Mouse (Mus musculus): Measurements from ENCODE around the gene Paqr5. TPM values are rescaled to one million over a fixed set of nuclear protein-coding genes. Genes with fewer than 3 reads are reported as not detected.
A peak's percentile ranks its signal among the peaks of the same experiment; 100 is the strongest.

The Paqr5 gene
- polyA plus RNA-seq, 1 experiment from 2014 or later: 2.1 TPM

DNA sequence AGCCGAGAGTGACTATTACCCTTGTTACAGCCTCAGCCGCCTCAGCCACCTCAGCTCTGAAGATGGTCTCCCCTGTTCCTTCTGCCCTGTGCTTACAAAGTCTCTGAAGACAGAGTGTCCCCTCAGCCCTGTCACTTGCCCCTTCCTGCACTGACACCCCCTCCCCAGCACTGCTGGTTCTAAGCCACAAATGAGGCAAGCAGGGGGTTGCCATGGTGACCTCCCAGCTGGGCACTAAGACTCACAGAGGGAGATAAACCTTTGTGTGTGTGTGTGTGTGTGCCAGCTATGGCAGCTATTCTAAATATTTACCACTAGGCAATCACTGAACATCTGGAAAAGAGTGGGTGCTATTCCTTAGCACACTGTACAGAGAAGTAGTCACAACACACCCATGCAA is 23.0 kb downstream of the Paqr5 start:
- Histone ChIP-seq H3K27me3 (no peaks in the 10 kb centered on the region), H3K36me3 (no peaks in the 10 kb centered on the region), H3K4me1 (peaks cover 10% of the 10 kb centered on the region), H3K9me3 (no peaks in the 10 kb centered on the region), H3K4me2 (replicated peaks) (no peak overlapping the region), H3K4me3 (no peak overlapping the region), H3K27ac (no peak overlapping the region), H3K9ac (no peak overlapping the region)
- ATAC-seq (ENCODE audit: low FRiP score, low read depth): no peak
- WGBS: 47% methylated on average over 2 of the region's 2 CpGs

DNA sequence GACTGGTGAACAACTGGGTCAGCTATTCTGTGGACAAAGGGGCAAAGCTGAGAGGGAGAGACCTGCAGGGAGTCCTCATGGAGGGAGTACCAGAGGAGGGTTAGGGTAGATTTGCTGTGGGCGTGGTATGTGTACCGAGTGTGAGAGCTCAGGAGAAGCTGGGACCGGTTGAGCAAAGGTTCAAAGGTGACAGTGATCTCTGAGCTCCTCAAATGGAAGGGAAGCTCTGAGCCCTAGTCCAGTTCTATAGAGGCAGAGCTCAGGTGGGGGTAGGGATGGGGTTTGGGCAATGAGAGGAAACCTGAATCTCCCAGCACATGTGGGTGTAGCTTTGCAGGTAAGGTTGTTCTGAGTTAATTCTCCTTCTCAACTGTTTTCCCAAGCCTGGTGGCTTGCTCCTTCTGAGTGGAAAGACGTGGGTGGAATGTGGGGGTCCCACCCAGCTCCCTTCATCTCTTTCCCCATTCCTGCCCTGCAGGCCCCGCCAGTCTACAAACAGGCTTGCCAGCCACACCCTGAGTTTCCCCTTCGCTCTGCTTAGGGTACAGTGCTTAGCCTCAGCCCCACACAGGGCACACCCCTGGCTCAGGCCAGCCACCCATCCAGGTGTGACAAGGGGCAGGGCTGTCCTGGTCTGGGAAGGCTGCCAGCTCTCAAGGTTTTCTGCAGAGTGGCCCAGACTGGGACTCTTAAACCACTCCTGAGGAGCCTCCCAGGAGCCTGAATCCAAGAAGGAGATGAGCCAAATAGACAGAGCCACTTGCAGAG is 26.8 kb downstream of the Paqr5 start:
- ATAC-seq (ENCODE audit: low FRiP score, low read depth): no peak
- Histone ChIP-seq H3K9ac (no peak overlapping the region), H3K9me3 (no peaks in the 10 kb centered on the region), H3K4me2 (replicated peaks) (no peak overlapping the region), H3K27ac (no peak overlapping the region), H3K4me1 (peaks cover 10% of the 10 kb centered on the region), H3K27me3 (no peaks in the 10 kb centered on the region), H3K36me3 (no peaks in the 10 kb centered on the region), H3K4me3 (no peak overlapping the region)
- 71% methylated on average over 6 of the region's 6 CpGs for WGBS

DNA sequence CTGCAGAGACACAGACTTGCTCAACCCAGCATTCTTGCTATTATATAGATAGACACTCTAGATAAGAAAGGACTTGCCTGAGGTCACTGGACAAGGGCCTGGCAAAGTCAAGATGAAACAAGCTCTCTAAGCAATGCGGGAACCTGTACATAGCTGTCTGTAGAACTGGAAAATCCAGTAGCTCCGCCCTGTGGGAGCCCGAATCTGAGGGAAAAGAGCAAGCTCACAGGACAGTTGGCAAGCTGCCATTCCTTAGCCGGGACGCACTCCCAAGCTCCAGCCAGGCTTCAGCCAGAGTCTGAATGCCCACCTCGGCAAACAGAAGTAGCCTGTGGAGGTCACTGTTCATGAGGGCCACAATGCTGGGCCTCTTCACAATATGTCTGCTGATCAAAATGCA is 28.8 kb downstream of the Paqr5 start:
- H3K36me3 ChIP-seq: no peaks in the 10 kb centered on the region
- no peak for ATAC-seq (ENCODE audit: low FRiP score, low read depth)
- H3K4me3 ChIP-seq: no peak overlapping the region
- no peaks in the 10 kb centered on the region for H3K27me3 ChIP-seq
- no peak overlapping the region for H3K4me2 ChIP-seq (replicated peaks)
- WGBS: 40% methylated on average over 6 of the region's 6 CpGs
- no peaks in the 10 kb centered on the region for H3K9me3 ChIP-seq
- no peak overlapping the region for H3K9ac ChIP-seq
- H3K27ac ChIP-seq: no peak overlapping the region
- H3K4me1 ChIP-seq: peaks cover 10% of the 10 kb centered on the region

DNA sequence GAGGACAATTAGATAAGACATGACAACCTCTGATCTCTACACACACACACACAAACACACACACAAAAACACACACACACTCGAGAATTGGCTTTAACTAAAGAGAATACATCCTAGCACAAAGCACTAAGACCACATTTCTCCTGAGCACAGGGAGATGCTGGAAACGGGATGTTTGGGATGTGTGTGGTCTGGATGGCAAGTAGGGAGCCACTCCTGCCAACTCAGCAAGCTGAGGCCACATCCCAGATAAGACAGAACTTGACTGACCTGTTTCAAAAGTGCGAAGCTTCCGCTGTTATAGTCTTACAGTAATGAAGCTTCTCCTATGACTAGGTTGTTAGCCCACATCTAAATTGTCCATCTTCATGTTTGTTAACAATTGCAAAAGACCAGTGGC is 35.5 kb downstream of the Paqr5 start:
- Histone ChIP-seq H3K9ac (no peak overlapping the region), H3K9me3 (no peaks in the 10 kb centered on the region), H3K4me1 (no peaks in the 10 kb centered on the region), H3K27ac (no peak overlapping the region), H3K27me3 (0 out of 2 replicates have a peak, but pooled peaks cover 5% of the 10 kb centered on the region), H3K36me3 (no peaks in the 10 kb centered on the region), H3K4me2 (replicated peaks) (no peak overlapping the region), H3K4me3 (no peak overlapping the region)
- ATAC-seq (ENCODE audit: low FRiP score, low read depth): no peak
- 59% methylated on average over 4 of the region's 4 CpGs for WGBS

DNA sequence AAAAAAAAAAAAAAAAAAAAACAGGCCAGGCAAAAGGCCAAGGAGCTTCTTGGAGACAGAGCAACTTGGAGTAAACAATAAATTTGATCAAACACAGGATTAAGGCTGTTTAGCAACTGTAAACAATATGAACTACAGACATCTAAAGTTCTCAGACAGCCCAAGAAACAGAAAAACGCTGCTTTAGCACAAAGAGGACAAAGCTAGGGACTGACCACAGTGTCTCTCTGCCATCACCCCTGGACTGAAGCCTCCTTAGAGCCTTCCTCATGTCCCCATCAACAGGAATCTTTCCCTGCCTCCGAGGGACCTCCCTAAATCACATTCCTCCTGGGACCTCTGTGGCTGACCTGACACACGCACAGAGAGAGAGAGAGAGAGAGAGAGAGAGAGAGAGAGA is 35.9 kb downstream of the Paqr5 start:
- H3K9me3 ChIP-seq: no peaks in the 10 kb centered on the region
- H3K36me3 ChIP-seq: no peaks in the 10 kb centered on the region
- H3K4me1 ChIP-seq: 0 out of 2 replicates have a peak, but pooled peaks cover 2% of the 10 kb centered on the region
- H3K4me3 ChIP-seq: no peak overlapping the region
- H3K27me3 ChIP-seq: 0 out of 2 replicates have a peak, but pooled peaks cover 5% of the 10 kb centered on the region
- no peak overlapping the region for H3K27ac ChIP-seq
- ATAC-seq (ENCODE audit: low FRiP score, low read depth): no peak
- no peak overlapping the region for H3K9ac ChIP-seq
- WGBS: 42% methylated on average over 3 of the region's 3 CpGs
- no peak overlapping the region for H3K4me2 ChIP-seq (replicated peaks)

DNA sequence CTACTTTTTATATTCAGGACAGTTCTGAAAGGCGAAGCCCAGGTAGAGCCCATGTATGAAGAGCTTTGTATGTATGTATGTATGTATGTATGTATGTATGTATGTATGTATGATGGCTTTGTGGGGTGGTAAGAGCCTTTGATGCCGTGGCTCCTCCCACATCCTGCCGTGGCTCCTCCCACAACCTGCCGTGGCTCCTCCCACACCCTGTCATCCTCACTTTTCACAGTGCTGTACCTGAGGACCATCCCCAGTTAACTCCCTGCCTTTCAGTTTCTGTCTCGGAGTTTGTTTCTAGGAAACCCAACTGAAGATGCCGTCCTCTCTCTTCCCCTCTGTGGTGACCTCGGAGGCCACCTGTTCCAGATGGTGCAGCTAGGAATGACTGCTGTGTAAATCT is 40.6 kb downstream of the Paqr5 start:
- peak; percentile 15; the same call in 1 of the 2 replicates for ATAC-seq (ENCODE audit: low FRiP score, low read depth)
- Histone ChIP-seq H3K4me2 (replicated peaks) (no peak overlapping the region), H3K4me1 (peaks cover 23% of the 10 kb centered on the region), H3K9ac (no peak overlapping the region), H3K9me3 (no peaks in the 10 kb centered on the region), H3K36me3 (no peaks in the 10 kb centered on the region), H3K4me3 (no peak overlapping the region), H3K27ac (no peak overlapping the region), H3K27me3 (0 out of 2 replicates have a peak, but pooled peaks cover 5% of the 10 kb centered on the region)
- 80% methylated on average over 7 of the region's 7 CpGs for WGBS

DNA sequence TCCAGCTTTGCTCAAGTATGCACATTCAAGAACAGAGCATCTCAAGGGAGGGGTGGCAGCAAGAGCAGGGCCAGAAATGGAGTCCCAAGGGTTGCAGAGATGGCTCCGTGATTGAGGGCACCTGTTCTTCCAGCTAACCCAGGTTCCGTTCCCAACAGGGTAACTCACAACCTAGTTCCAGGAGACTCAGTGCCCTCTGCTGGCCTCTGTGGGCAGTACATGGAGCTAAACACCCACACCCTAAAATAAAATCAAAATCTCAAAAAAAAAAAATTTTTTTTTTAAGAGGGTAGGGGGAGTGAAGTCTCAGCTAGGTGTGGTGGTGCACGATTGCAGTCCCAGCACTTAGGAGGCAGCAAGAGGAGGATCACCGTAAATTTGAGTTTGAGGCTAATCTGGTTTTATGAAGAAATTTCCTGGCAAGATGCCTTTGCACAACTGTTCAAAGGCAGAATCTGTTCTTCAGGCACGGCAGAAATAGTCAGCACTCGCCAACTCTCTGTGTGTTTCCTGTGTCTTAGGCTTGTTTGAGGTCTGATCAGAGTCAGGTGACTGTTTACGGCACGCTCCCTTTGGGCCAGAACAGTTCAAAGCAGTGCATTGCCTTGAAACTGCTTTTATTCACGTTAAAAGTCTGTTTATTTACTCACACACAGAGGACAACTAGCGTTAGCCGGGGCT is 41.3 kb downstream of the Paqr5 start:
- no peaks in the 10 kb centered on the region for H3K36me3 ChIP-seq
- no peak overlapping the region for H3K4me2 ChIP-seq (replicated peaks)
- ATAC-seq (ENCODE audit: low FRiP score, low read depth): no peak
- H3K9ac ChIP-seq: no peak overlapping the region
- no peak overlapping the region for H3K27ac ChIP-seq
- H3K9me3 ChIP-seq: no peaks in the 10 kb centered on the region
- no peak overlapping the region for H3K4me3 ChIP-seq
- H3K4me1 ChIP-seq: peaks cover 28% of the 10 kb centered on the region
- WGBS: 25% methylated on average over 11 of the region's 11 CpGs
- H3K27me3 ChIP-seq: 0 out of 2 replicates have a peak, but pooled peaks cover 5% of the 10 kb centered on the region

DNA sequence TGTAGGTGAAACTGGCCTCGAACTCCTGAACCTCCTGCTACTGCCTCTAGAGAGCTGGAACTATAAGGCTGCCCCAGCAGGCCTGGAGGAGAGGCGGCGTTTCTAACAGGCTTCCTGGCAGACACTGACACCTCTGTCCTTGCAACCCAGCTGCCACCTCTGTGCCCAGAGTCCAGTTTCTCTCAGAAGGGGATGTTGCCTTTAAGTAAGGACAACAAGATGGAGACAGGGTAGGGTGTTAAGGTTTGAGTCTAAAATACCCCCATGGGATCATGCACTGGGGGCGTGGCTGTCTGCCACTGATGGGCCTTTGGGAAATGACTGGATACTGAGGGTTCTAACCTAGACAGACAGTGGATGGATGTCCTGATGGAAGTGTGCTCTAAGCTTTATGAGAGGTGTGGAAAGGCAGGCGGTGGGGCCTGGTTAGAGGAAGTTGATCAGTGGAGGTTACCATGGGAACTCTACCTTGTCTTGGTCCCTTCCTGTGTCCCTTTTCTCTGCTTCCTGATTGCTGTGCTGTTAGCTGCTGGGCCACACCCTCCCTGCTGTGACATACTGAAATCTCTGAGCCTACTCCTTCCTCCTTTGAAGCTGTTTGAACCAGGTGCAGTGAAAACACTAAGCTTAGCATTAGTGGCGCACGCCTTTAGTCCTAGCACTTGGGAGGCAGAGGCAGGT is 43.6 kb downstream of the Paqr5 start:
- Histone ChIP-seq H3K4me1 (peaks cover 28% of the 10 kb centered on the region), H3K9me3 (no peaks in the 10 kb centered on the region), H3K36me3 (no peaks in the 10 kb centered on the region), H3K4me2 (replicated peaks) (no peak overlapping the region), H3K27me3 (no peaks in the 10 kb centered on the region), H3K27ac (no peak overlapping the region), H3K9ac (no peak overlapping the region), H3K4me3 (no peak overlapping the region)
- no peak for ATAC-seq (ENCODE audit: low FRiP score, low read depth)
- WGBS: 83% methylated on average over 7 of the region's 7 CpGs

DNA sequence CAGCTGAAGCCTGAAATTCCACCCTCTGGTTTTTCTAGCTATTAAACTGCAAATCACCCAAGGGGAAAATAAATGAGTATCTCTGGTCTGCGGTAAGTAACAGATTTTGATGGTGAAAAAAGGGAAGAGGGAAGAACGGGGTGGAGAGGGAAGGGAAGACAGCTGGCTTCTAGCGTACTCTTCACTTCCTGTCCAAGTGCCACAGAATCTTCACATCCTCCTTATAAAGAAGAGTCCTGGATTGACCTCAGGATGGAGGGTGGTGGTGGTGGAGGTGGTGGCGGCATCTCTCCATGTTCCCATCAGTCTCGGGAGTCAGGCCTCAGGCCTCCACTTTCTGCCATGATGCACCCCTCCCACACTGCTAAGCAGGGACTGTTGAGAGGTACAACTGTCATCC is 44.8 kb downstream of the Paqr5 start:
- no peak for ATAC-seq (ENCODE audit: low FRiP score, low read depth)
- Histone ChIP-seq H3K4me2 (replicated peaks) (no peak overlapping the region), H3K4me1 (peaks cover 28% of the 10 kb centered on the region), H3K4me3 (no peak overlapping the region), H3K27ac (no peak overlapping the region), H3K36me3 (no peaks in the 10 kb centered on the region), H3K9ac (no peak overlapping the region), H3K9me3 (no peaks in the 10 kb centered on the region), H3K27me3 (no peaks in the 10 kb centered on the region)
- WGBS: 57% methylated on average over 5 of the region's 5 CpGs

DNA sequence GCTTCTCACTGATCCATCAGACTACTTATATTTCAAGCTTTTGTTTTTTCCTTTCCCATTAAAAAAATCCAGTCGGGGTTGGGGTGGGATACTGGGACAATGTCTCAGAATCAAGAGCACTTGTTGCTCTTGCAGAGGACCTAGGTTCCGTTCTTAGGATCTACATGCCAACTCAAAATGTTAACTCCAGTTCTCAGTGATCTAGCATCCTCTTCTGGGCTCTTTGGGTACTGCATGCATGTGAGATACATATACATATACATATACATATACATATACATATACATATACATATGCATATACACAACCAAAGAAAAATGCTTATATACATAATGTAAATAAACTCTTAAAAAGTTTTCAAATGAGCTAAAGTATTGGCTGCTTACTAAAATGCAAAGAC is 46.7 kb downstream of the Paqr5 start:
- peaks cover 2% of the 10 kb centered on the region; the same call in 1 of the 2 replicates for H3K27me3 ChIP-seq
- H3K27ac ChIP-seq: no peak overlapping the region
- no peaks in the 10 kb centered on the region for H3K9me3 ChIP-seq
- WGBS: 82% methylated on average over 2 of the region's 2 CpGs
- H3K4me2 ChIP-seq (replicated peaks): no peak overlapping the region
- peaks cover 19% of the 10 kb centered on the region for H3K4me1 ChIP-seq
- no peak overlapping the region for H3K4me3 ChIP-seq
- H3K9ac ChIP-seq: no peak overlapping the region
- no peak for ATAC-seq (ENCODE audit: low FRiP score, low read depth)
- no peaks in the 10 kb centered on the region for H3K36me3 ChIP-seq

DNA sequence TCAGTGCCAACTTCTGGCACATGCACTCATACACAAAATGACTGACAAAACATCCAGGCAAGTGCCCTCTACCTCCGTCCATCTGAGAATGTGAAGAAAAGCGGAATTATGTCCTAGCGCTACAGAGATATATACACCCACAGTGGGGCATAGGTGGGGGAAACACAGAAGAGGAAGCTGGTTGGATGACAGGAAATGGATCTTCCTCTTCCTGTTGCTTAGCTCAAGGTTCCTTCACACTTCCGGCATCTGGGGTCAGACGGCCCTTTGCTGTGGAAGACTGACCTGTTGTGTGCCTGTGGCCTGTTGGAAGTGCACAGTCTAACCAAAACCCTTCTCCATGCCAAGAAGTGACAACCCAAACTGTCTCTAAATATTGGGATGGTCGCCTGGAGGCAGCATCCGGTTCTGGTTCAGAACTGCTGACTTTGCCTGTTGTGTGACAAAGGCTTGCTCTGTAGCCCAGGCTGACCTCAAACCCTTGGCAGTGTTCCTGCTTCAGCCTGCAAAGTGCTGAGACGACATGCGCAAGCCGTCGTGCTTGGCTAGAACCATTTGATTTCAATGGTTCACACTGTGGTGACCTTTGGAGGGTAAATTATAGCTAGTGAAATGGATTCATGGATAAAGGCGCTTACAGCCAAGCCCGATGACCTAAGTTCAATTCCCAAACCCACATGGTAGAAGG is 49.3 kb downstream of the Paqr5 start:
- H3K4me2 ChIP-seq (replicated peaks): no peak overlapping the region
- no peak for ATAC-seq (ENCODE audit: low FRiP score, low read depth)
- no peak overlapping the region for H3K9ac ChIP-seq
- peaks cover 2% of the 10 kb centered on the region; the same call in 1 of the 2 replicates for H3K27me3 ChIP-seq
- peaks cover 15% of the 10 kb centered on the region for H3K4me1 ChIP-seq
- whole genome bisulfite sequencing: 88% methylated on average over 13 of the region's 13 CpGs
- no peaks in the 10 kb centered on the region for H3K36me3 ChIP-seq
- no peak overlapping the region for H3K27ac ChIP-seq
- no peaks in the 10 kb centered on the region for H3K9me3 ChIP-seq
- H3K4me3 ChIP-seq: no peak overlapping the region

DNA sequence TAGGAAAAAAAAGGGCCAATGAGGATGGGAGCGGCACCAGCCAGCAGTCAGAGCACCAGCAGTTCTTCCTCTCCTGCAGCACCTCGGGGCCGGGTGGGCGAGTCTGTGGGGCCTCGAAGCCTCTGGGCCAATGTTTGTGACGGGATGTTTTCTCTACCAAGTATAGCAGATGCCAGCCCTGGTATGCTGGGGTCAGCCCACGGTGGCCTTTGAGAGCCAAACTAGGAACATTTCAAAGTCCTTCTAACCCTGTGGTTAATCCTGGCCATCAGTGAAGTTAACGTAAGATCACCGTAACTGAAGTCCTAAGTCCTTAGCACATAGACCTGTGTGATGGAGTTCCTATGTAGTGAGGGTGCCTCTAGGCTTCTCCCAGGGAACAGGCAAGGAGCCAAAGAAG is 54.6 kb downstream of the Paqr5 start:
- no peaks in the 10 kb centered on the region for H3K4me1 ChIP-seq
- no peak for ATAC-seq (ENCODE audit: low FRiP score, low read depth)
- no peaks in the 10 kb centered on the region for H3K9me3 ChIP-seq
- 41% methylated on average over 9 of the region's 9 CpGs for WGBS
- no peak overlapping the region for H3K4me2 ChIP-seq (replicated peaks)
- H3K4me3 ChIP-seq: no peak overlapping the region
- no peak overlapping the region for H3K27ac ChIP-seq
- H3K9ac ChIP-seq: no peak overlapping the region
- H3K36me3 ChIP-seq: no peaks in the 10 kb centered on the region
- H3K27me3 ChIP-seq: peaks cover 6% of the 10 kb centered on the region

Measured in limb, embryonic 13.5 days (tissue).